Mouse (Mus musculus) bone marrow macrophage, adult 2 months (primary cell): Measurements from ENCODE around the gene Olfr1066.

ENCODE experiments used
- CTCF ChIP-seq: IDR thresholded peaks from 2 replicates; pipeline ENCODE4 v1.5.1; 2012; ENCODE audit warnings: low read depth, mild to moderate bottlenecking, low read length, moderate library complexity
- POLR2A ChIP-seq: IDR thresholded peaks from 2 replicates; pipeline ENCODE4 v1.6.1; 2012; ENCODE audit warnings: mild to moderate bottlenecking, low read depth, low read length, borderline replicate concordance

- TF ChIP-seq CTCF (no peak), POLR2A (no peak)
Observed at GRCm38 (mm10) chr2:86456169-86456568, at the start of gene Olfr1066.
